Mouse (Mus musculus) MEL (cell line): ENCODE data around the gene Pkd1l1. TPM values are rescaled to one million over a fixed set of nuclear protein-coding genes. Genes with fewer than 3 reads are reported as not detected.

Source experiments
- DNase-seq: peaks from one replicate; pipeline ENCODE4 v3.0.0; 2011; ENCODE audit warnings: low read depth, low spot score
- H3K27ac ChIP-seq: 2 replicates; pipeline ENCODE4 v1.5.1; 2012; ENCODE audit warnings: low read depth, mild to moderate bottlenecking, control low read depth, low read length, moderate library complexity; ENCODE audit not compliant: control insufficient read depth
- H3K27me3 ChIP-seq, 2 experiments: fragments of 150-350 bp in 1 of 2; sonication (generic) in 1 of 2; 2 replicates each; pipeline ENCODE4 v1.6.1; 2012; ENCODE audit warnings: low read length in 2 of 2, mild to moderate bottlenecking in 2 of 2, improper control_type of control experiment in 1 of 2, moderate library complexity in 1 of 2; ENCODE audit not compliant: insufficient read depth in 2 of 2, control insufficient read depth in 1 of 2
- H3K36me3 ChIP-seq, 2 experiments: 2 replicates each; pipeline ENCODE4 v1.6.1; 2012 to 2014; ENCODE audit warnings: low read length in 2 of 2, improper control_type of control experiment in 1 of 2, inconsistent platforms in 1 of 2, mild to moderate bottlenecking in 1 of 2; ENCODE audit not compliant: insufficient read depth in 2 of 2, control insufficient read depth in 1 of 2
- H3K4me1 ChIP-seq, 2 experiments: fragments of 150-350 bp in 1 of 2; sonication (generic) in 1 of 2; 2 replicates each; pipeline ENCODE4 v1.6.1; 2012; ENCODE audit warnings: low read length in 2 of 2, improper control_type of control experiment in 1 of 2, mild to moderate bottlenecking in 1 of 2; ENCODE audit not compliant: insufficient read depth in 2 of 2, control insufficient read depth in 1 of 2
- H3K4me3 ChIP-seq, 2 experiments: fragments of 150-350 bp in 1 of 2; sonication (generic) in 1 of 2; 2 replicates each; pipeline ENCODE4 v1.5.1; 2012; ENCODE audit warnings: low read depth in 2 of 2, low read length in 2 of 2, mild to moderate bottlenecking in 2 of 2, moderate library complexity in 2 of 2, control low read depth in 1 of 2, improper control_type of control experiment in 1 of 2; ENCODE audit not compliant: control insufficient read depth in 1 of 2, insufficient read depth in 1 of 2
- H3K79me2 ChIP-seq: 2 replicates; pipeline ENCODE4 v1.6.1; 2012; ENCODE audit warnings: mild to moderate bottlenecking, low read length, moderate library complexity; ENCODE audit not compliant: control insufficient read depth, poor library complexity, insufficient read depth
- H3K9ac ChIP-seq: 2 replicates; pipeline ENCODE4 v1.6.1; 2012; ENCODE audit warnings: low read depth, mild to moderate bottlenecking, control low read depth, low read length, moderate library complexity; ENCODE audit not compliant: control insufficient read depth, poor library complexity, severe bottlenecking
- H3K9me3 ChIP-seq: fragments of 150-350 bp; sonication (generic); replicated peaks from 2 replicates; pipeline ENCODE4 v1.6.1; 2012; ENCODE audit warnings: mild to moderate bottlenecking, low read length, improper control_type of control experiment, moderate library complexity; ENCODE audit not compliant: insufficient read depth
- BHLHE40 ChIP-seq: IDR thresholded peaks from 2 replicates; pipeline ENCODE4 v1.6.1; 2012; ENCODE audit warnings: low read depth, mild to moderate bottlenecking, inconsistent platforms, low read length, improper control_type of control experiment, borderline replicate concordance
- CHD1 ChIP-seq: IDR thresholded peaks from 2 replicates; pipeline ENCODE4 v1.6.1; 2012; ENCODE audit warnings: low read depth, mild to moderate bottlenecking, inconsistent platforms, low read length, improper control_type of control experiment
- CHD2 ChIP-seq: IDR thresholded peaks from 2 replicates; pipeline ENCODE4 v1.6.1; 2011; ENCODE audit warnings: low read length, improper control_type of control experiment
- E2F4 ChIP-seq: IDR thresholded peaks from 2 replicates; pipeline ENCODE4 v1.6.1; 2011; ENCODE audit warnings: low read depth, low read length, improper control_type of control experiment, borderline replicate concordance
- ELF1 ChIP-seq: IDR thresholded peaks from 2 replicates; pipeline ENCODE4 v1.6.1; 2014; ENCODE audit warnings: low read depth, mild to moderate bottlenecking, inconsistent platforms, low read length, improper control_type of control experiment, moderate library complexity
- EP300 ChIP-seq, 2 experiments: IDR thresholded peaks; 2 replicates each; pipeline ENCODE4 v1.6.1; 2011; ENCODE audit warnings: improper control_type of control experiment in 2 of 2, low read length in 2 of 2, low read depth in 1 of 2, mild to moderate bottlenecking in 1 of 2
- HCFC1 ChIP-seq: IDR thresholded peaks from 2 replicates; pipeline ENCODE4 v1.6.1; 2012; ENCODE audit warnings: low read depth, mild to moderate bottlenecking, inconsistent platforms, low read length, improper control_type of control experiment, moderate library complexity
- JUND ChIP-seq: IDR thresholded peaks from 2 replicates; pipeline ENCODE4 v1.6.1; 2011; ENCODE audit warnings: low read depth, mild to moderate bottlenecking, improper control_type of control experiment, low read length
- MYC ChIP-seq: IDR thresholded peaks from 2 replicates; pipeline ENCODE4 v1.6.1; 2011; ENCODE audit warnings: low read depth, mild to moderate bottlenecking, low read length, improper control_type of control experiment, moderate library complexity
- NRF1 ChIP-seq: IDR thresholded peaks from 2 replicates; pipeline ENCODE4 v1.6.1; 2014; ENCODE audit warnings: low read depth, mild to moderate bottlenecking, inconsistent platforms, low read length, improper control_type of control experiment, moderate library complexity; ENCODE audit not compliant: poor library complexity, insufficient read depth, severe bottlenecking
- POLR2AphosphoS2 ChIP-seq: IDR thresholded peaks from 2 replicates; pipeline ENCODE4 v1.6.1; 2011; ENCODE audit warnings: low read length, improper control_type of control experiment
- RAD21 ChIP-seq: IDR thresholded peaks from 2 replicates; pipeline ENCODE4 v1.6.1; 2011; ENCODE audit warnings: mild to moderate bottlenecking, low read depth, low read length, improper control_type of control experiment
- RCOR1 ChIP-seq: IDR thresholded peaks from 2 replicates; pipeline ENCODE4 v1.6.1; 2012; ENCODE audit warnings: low read depth, mild to moderate bottlenecking, inconsistent platforms, low read length, improper control_type of control experiment
- SMC3 ChIP-seq: IDR thresholded peaks from 2 replicates; pipeline ENCODE4 v1.6.1; 2011; ENCODE audit warnings: low read depth, low read length, improper control_type of control experiment
- TBP ChIP-seq: IDR thresholded peaks from 2 replicates; pipeline ENCODE4 v1.8.0; 2011; ENCODE audit warnings: low read depth, low read length, improper control_type of control experiment
- TCF12 ChIP-seq: IDR thresholded peaks from 2 replicates; pipeline ENCODE4 v1.6.1; 2014; ENCODE audit warnings: low read depth, mild to moderate bottlenecking, inconsistent platforms, low read length, improper control_type of control experiment, moderate library complexity
- USF2 ChIP-seq, 2 experiments: IDR thresholded peaks; 2 replicates each; pipeline ENCODE4 v1.6.1; 2011 to 2012; ENCODE audit warnings: improper control_type of control experiment in 2 of 2, low read length in 2 of 2, borderline replicate concordance in 1 of 2, inconsistent platforms in 1 of 2, low read depth in 1 of 2, mild to moderate bottlenecking in 1 of 2; ENCODE audit not compliant: insufficient read depth in 1 of 2
- ZKSCAN1 ChIP-seq: IDR thresholded peaks from 2 replicates; pipeline ENCODE4 v1.6.1; 2012; ENCODE audit warnings: low read depth, mild to moderate bottlenecking, inconsistent platforms, low read length, improper control_type of control experiment, moderate library complexity
- ZNF384 ChIP-seq: IDR thresholded peaks from 2 replicates; pipeline ENCODE4 v1.6.1; 2012; ENCODE audit warnings: low read depth, mild to moderate bottlenecking, inconsistent platforms, low read length, improper control_type of control experiment
- polyA plus RNA-seq, 2 experiments: library from polyadenylated mRNA; stranded (reverse) in 1 of 2; unstranded in 1 of 2; fragments of >175 nt in 1 of 2; fragments of >200 nt in 1 of 2; gene quantifications; 2 replicates each; pipeline versions ENCODE4 v1.2.1 to v1.2.4; 2012; ENCODE audit warnings: low replicate concordance in 2 of 2, low read depth in 1 of 2; ENCODE audit not compliant: insufficient read length in 2 of 2, insufficient read depth in 1 of 2, missing spikeins in 1 of 2
- total RNA-seq: library from RNA; depleted of rRNA; stranded (reverse); fragments of 300-350 nt; gene quantifications from 2 replicates; pipeline ENCODE4 v1.2.3, GENCODE M21; 2012; rRNA removed

Gene Pkd1l1
- not detected in 2 replicates for total RNA-seq
- polyA plus RNA-seq: not detected

- Histone ChIP-seq H3K4me1 (peaks cover 7 to 12% of the 10 kb centered on the region in 2 experiments), H3K9ac (no peak within 1 kb of the TSS), H3K27ac (no peak within 1 kb of the TSS), H3K36me3 (peaks cover 0 to 10% of the 10 kb centered on the region in 2 experiments; a peak in 2 of 4 replicates), H3K4me3 (no peak within 1 kb of the TSS), H3K27me3 (no peaks in the 10 kb centered on the region), H3K79me2 (no peaks in the 10 kb centered on the region), H3K9me3 (no peaks in the 10 kb centered on the region)
- no peak for TF ChIP-seq HCFC1
- no peak for TF ChIP-seq BHLHE40
- TF ChIP-seq POLR2AphosphoS2: no peak
- TF ChIP-seq TCF12: no peak
- no peak for TF ChIP-seq SMC3
- TF ChIP-seq TBP: no peak
- no peak for TF ChIP-seq USF2 (IDR thresholded peaks at IDR 0.05; ENCODE audit: borderline replicate concordance in 1 of 2, insufficient read depth in 1 of 2, low read depth in 1 of 2, low read length in 2 of 2)
- TF ChIP-seq ZKSCAN1: no peak
- no peak for TF ChIP-seq RAD21
- no peak for TF ChIP-seq MYC
- TF ChIP-seq JUND: no peak
- no peak for TF ChIP-seq RCOR1
- TF ChIP-seq ELF1: no peak
- no peak for TF ChIP-seq CHD1
- no peak for TF ChIP-seq ZNF384
- no peak for TF ChIP-seq CHD2
- TF ChIP-seq E2F4: no peak
- TF ChIP-seq EP300 (IDR thresholded peaks at IDR 0.05; ENCODE audit: low read depth in 1 of 2, low read length in 2 of 2): no peak
- no peak for DNase-seq
These were observed at the start of gene Pkd1l1 for GRCm38 (mm10) chr11:8973166-8973565. TSS of gene Pkd1l1 (minus strand) at chr11:8973266.

DNA sequence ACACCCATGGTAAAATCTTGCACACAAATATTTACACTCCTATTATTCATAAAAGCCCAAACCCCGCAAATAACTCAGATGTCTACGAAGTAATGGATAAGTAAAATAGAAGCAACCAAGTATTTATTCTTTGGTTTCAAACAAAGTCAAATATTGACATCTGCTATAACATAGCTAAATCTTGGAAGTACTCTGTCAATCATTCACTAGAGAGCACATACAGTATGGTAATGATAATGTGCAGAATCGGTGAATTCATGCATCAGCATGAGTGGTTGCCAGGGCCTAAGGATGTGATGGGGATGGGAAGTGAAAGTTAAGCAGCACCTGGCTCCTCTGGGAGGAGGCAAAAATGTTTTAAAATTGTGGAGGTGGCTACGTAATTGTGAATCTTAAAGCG, 47.1 kb upstream of the Pkd1l1 start:
- peaks cover 0 to 5% of the 10 kb centered on the region in 2 experiments; a peak in 2 of 4 replicates for H3K27me3 ChIP-seq
- no peak overlapping the region for H3K27ac ChIP-seq
- H3K9me3 ChIP-seq: no peaks in the 10 kb centered on the region
- no peak for TF ChIP-seq RAD21
- no peak for TF ChIP-seq TBP
- TF ChIP-seq NRF1: no peak
- TF ChIP-seq, all 39 proteins: peak for 0
- no peaks in the 10 kb centered on the region; a peak in 1 of 4 replicates for H3K4me1 ChIP-seq
- H3K79me2 ChIP-seq: no peaks in the 10 kb centered on the region
- H3K9ac ChIP-seq: no peak overlapping the region
- DNase-seq: no peak
- H3K4me3 ChIP-seq: no peak overlapping the region
- no peaks in the 10 kb centered on the region; a peak in 1 of 4 replicates for H3K36me3 ChIP-seq
